Mouse (Mus musculus) telencephalon, adult 2 months (tissue): ENCODE measurements around the gene Rbms3.
A peak's percentile ranks its signal among the peaks of the same experiment; 100 is the strongest.

ENCODE experiments used
- DNase-seq: peaks from one replicate; pipeline ENCODE4 v3.0.0-alpha.2; 2011; ENCODE audit warnings: low read depth, low spot score

Gene Rbms3

DNA sequence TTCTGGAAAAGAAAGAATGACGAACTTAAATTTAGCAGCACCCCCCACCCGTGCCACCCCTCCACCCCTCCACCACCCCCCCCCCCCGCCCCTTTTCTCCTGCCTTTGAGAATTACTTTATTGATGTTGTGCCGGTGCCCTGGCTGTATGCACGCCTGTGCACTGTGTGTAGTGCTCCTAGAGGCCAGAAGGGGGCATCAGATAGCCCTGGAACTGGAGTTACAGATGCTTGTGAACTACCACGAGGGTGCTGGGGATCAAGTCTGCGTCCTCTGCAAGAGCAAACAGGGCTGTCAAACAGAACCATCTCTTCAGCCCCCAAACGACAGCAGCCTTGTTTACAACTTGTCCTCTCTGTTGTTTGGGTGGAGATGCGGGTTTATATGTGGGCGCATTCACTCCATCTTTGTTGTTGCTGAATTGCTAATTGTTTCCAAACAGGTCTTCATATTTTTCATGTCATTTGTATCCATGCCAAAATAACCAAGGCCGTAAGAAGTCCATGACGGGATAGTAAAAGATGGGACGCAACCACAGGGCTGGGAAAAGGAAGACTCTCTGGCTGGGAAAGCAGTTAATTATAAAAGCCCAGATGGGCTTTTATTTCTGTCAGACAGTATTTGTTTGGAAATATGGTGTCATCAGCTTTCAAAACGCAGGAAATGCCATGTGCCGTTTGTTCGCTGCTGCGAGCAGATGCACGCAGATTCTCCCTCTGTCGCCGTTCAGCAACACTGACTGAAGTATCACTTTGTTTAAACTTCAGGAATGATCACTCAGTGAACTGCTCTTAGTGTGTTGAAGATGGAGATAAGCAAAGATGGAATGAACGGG is 652.9 kb downstream of the Rbms3 start:
- peak; percentile 15 for DNase-seq

DNA sequence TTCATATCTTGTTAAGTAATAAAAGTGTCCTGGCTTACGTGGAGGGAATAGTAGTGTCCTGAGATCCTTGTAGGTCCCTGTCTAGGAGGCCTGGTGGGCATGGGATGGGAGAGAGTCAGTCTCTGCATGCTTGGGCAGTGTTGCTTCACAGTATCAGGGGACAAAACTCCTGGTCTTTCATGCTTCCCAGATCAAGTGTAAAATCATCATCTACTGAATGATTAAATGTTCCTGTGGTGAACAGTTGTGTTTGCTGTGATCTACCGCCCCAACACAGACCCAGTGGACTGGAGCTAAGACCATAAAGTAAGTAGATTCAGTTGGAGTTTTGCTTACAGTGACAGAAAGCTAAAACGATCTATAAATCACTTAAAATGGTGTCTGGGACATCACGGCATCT is 654.4 kb downstream of the Rbms3 start:
- DNase-seq, result no peak

GRCm38 (mm10) chr9:116974134-116974533 is 655.6 kb downstream of the Rbms3 start:
- DNase-seq, result no peak

GRCm38 (mm10) chr9:116973594-116973993 is 656.1 kb downstream of the Rbms3 start:
- no peak for DNase-seq

DNA sequence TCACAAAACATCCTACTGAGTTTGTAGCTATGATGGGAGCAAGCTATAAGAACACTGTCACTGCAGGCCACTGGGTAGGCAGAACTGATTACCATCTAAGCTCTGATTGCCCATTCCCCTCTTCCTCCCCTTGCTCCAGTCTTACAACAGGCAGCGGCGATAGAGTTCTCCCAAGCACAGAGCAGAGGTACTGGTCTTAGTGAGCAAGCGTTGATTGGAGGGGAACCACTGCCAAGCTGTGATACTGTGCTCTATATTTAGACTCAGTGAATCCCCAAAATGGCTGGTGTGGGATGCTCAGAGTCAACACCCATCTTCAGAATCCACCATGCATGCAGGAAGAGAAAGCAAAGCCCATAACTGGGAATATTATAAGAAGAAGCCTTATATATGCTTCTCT is 662.4 kb downstream of the Rbms3 start:
- no peak for DNase-seq

DNA sequence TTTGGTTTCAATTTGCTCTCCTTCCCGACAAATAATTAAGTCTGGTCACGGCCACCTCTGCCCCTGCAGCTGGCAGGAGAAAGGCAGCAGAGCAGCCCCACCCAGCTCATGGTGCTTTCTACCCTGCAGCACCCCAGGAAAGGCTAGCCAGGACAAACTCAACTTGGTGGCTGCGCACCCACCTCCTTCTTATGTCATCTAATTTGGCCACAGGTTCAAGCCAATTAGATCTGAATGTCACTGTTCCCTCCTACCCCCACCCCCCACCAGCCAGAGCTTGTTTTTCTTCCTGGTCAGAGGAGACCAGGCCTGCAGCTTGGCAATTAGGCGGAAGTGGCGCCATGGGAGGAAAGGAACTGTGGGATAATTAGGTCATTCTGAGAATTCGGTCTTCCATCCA is 664.0 kb downstream of the Rbms3 start:
- DNase-seq, result no peak

GRCm38 (mm10) chr9:116956156-116956555 is 673.6 kb downstream of the Rbms3 start:
- DNase-seq, result no peak

DNA sequence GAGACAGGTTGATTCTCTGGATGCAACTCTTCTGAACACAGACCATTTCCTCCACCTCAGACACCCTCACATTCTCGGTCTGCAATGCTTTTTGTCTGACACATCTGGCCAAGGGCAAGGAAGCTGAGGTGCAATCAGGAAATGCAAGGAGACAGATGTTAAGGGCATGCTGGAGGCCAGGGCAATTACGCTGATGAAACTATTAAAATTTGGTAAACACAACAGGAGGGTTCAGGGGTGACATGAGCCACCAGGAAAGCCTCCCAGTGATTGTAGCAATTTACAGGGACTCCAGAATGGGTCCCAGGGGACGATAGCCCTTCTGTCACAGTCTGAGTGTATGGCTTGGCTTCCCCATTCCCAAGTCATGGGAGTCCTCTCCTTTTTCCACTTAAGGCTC is 681.5 kb downstream of the Rbms3 start:
- no peak for DNase-seq

DNA sequence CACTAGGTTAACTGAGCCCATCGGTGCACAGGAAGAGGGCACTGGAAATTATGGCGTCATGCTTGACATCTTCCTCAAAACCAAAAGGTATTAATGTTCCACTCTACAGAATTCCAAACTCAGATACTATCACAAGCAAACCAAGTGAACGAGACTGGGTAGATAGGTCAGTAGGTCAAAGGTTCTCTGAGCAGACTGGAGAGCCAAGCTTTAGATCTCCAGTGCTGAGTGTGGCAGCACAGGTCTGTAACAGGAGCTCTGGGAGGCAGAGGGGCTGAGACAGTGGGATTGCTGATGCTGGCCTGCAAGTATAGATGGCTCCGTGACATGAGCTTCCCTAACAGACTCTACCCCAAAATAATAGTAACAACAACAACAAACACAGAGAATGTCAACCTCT is 682.3 kb downstream of the Rbms3 start:
- no peak for DNase-seq

- DNase-seq, result no peak
Observed at GRCm38 (mm10) chr9:116946787-116947186, 682.9 kb downstream of the Rbms3 start.

GRCm38 (mm10) chr9:116945689-116946088 is 684.0 kb downstream of the Rbms3 start:
- no peak for DNase-seq

GRCm38 (mm10) chr9:116943902-116944301 is 685.8 kb downstream of the Rbms3 start:
- no peak for DNase-seq

DNA sequence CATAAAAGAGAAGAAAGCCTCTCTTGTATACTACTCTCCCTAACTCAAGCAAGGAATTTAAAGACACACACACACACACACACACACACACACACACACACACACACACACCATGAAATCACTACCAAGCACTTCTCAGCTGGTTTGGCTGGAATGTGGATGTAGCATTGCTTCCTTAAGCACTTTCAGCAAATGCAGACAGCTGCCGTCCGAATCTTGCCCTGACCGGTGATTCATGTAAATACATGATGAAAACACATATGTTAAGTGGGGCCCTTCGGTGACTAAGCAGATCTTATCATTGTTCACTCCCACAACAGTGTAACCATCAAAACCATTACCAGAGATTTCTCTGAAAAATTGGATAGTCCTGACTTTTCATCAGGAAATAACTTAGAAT is 688.6 kb downstream of the Rbms3 start:
- no peak for DNase-seq

DNA sequence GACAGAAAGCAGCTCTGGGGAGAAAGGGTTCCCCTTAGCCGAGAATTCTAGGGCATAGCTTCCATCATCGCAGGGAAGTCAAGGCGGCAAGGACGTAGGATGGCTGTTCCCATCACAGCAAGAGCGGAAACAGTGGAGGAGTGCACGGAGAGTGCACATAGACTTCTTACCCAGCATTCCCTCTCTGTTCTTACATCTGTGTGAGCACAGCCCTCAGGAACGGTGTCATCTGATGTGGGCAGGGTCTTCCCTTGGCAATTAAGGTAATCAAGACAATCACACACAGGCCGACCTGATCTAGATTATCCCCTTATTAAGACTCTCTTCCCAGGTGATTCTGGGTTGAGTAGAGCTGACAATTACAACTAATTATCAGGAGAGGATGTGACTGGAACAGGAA is 689.0 kb downstream of the Rbms3 start:
- DNase-seq, result no peak

DNA sequence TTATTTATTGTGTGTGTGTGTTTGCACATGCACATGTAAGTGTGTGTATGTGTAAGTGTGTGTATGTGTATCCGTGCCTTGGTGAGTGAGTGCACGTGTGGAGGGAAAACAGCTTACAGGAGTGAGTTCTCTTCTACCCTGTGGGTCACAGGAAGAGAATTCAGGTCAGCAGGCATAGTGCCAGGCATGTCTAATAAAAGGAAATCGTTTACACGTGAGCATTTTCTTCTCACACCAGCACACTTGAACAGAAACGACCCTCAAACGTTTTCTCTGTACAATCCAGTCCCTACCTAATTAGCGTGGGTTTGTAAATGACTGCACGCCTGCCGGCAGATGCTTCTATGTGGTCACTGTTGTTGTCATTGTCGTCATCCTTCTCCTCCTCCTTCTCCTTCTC is 701.4 kb downstream of the Rbms3 start:
- DNase-seq, result no peak

- no peak for DNase-seq
Observed at GRCm38 (mm10) chr9:116923151-116923550, 706.6 kb downstream of the Rbms3 start.

- DNase-seq, result no peak
Observed at GRCm38 (mm10) chr9:116922561-116922960, 707.2 kb downstream of the Rbms3 start.

DNA sequence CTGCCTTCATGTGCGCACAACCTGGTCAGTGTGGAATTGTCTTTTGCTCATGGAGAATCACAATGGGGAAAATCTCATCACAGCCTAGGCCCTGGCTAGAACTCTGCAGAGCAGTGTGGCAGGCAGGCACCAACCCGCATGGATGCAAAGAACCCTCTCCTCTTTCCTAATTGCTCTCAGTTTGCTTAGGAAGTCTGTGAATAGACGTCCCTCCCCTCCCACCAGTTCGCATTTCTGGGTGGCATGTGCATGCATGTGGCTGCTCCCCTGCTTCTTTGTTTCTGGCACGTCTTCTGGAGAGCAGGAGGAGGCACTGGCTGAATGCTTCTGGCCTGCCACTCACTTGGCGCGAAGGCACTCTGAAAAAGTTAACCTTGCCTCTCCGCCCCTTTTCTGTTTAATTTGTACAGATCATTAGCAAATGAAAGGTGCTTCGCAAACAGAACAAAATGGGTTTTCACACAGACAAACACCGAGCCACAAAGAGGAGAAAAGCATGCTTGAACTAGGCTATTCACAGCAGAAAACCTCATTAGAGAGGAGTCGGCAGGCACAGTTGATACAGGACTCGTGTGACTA is 710.2 kb downstream of the Rbms3 start:
- DNase-seq, result no peak

DNA sequence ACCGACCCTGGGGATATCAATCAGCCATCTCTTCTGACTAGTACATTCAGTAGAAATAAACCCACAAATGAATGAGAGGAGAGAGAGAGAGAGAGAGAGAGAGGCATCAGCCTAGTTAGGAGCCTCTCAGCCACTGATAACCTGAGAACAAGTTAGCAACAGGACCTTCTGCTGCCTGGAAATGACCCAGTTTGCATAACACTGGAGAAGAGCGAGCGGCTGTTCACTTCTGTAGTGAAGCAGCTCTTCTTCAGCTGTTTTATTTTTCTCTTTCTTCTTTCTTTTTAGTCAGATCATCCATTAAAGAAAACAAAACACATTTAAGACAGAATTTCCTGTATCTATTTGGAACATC is 717.2 kb downstream of the Rbms3 start:
- DNase-seq, result no peak

- no peak for DNase-seq
Observed at GRCm38 (mm10) chr9:116911781-116912492, 717.8 kb downstream of the Rbms3 start.

GRCm38 (mm10) chr9:116909511-116909910 is 720.2 kb downstream of the Rbms3 start:
- DNase-seq, result no peak

GRCm38 (mm10) chr9:116906955-116907354 is 722.8 kb downstream of the Rbms3 start:
- DNase-seq, result no peak

- DNase-seq, result no peak
Observed at GRCm38 (mm10) chr9:116905646-116906045, 724.1 kb downstream of the Rbms3 start.
